Mouse (Mus musculus): Measurements from ENCODE around the gene Rps6ka2. TPM values are rescaled to one million over a fixed set of nuclear protein-coding genes. Genes with fewer than 3 reads are reported as not detected.

The Rps6ka2 gene
- polyA plus RNA-seq, 1 experiment from 2014 or later: 20.2 TPM

DNA sequence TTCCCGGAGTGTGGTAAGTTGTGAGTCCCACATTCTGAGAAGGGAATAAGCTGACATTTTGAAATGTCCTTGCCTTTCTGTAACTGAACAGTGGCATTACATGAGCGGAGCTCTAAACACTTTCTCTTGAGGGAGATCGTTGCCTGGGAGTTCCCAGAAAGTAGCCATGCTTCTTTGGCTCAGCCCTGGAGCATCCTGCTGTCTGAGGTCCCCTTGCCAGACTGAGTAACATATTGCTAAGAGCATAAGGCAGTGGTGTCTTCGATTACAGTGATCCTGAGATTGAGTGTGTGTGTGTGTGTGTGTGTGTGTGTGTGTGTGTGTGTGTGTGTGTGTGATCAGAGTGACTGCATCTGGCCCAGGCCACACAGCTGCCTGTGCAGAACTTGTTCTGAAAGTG, 61.4 kb downstream of the Rps6ka2 start:
- no peak overlapping the region for H3K4me3 ChIP-seq (ENCODE audit: low read depth, low read length)
- no peaks in the 10 kb centered on the region for H3K4me1 ChIP-seq (ENCODE audit: control insufficient read depth, insufficient read depth, low read length)
- H3K27me3 ChIP-seq (ENCODE audit: control insufficient read depth, insufficient read depth, low read length): no peaks in the 10 kb centered on the region
- 85% methylated on average over 4 of the region's 4 CpGs for WGBS
- no peaks in the 10 kb centered on the region for H3K36me3 ChIP-seq (ENCODE audit: control insufficient read depth, insufficient read depth, low read length)
- H3K9ac ChIP-seq (ENCODE audit: low read length): no peak overlapping the region
- no peak overlapping the region for H3K27ac ChIP-seq (ENCODE audit: low read depth, low read length)
- no peaks in the 10 kb centered on the region for H3K9me3 ChIP-seq (ENCODE audit: control insufficient read depth, low read length)
- ATAC-seq (ENCODE audit: low FRiP score): no peak
- H3K4me2 ChIP-seq: no peak overlapping the region
- no peak for DNase-seq (ENCODE audit: low spot score, missing footprints)

DNA sequence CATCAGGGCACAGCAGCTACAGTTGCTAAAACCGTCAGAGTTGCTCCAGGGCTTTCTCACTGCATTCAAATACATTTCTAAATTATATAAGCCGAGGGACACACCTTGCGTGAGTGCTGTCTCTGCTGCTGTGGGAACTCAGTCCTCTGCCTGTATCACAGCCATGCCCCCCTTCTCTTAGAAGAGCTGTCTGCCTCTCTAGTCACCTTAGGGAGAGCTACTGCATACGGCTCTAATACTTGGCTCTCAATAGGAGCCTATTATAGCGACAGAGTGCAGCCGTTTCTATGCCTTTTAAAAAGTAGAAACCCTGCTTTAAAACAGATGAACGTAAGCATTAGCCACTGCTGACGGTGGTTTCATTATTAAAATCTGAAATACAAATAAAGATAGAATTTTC, 61.9 kb downstream of the Rps6ka2 start:
- ATAC-seq (ENCODE audit: low FRiP score) (no peak), DNase-seq (ENCODE audit: low spot score, missing footprints) (no peak)
- Histone ChIP-seq H3K27ac (ENCODE audit: low read depth, low read length) (no peak overlapping the region), H3K9ac (ENCODE audit: low read length) (no peak overlapping the region), H3K4me2 (no peak overlapping the region), H3K4me3 (ENCODE audit: low read depth, low read length) (no peak overlapping the region), H3K27me3 (ENCODE audit: control insufficient read depth, insufficient read depth, low read length) (no peaks in the 10 kb centered on the region), H3K4me1 (ENCODE audit: control insufficient read depth, insufficient read depth, low read length) (no peaks in the 10 kb centered on the region), H3K9me3 (ENCODE audit: control insufficient read depth, low read length) (no peaks in the 10 kb centered on the region), H3K36me3 (ENCODE audit: control insufficient read depth, insufficient read depth, low read length) (no peaks in the 10 kb centered on the region)
- 85% methylated on average over 8 of the region's 8 CpGs for WGBS

DNA sequence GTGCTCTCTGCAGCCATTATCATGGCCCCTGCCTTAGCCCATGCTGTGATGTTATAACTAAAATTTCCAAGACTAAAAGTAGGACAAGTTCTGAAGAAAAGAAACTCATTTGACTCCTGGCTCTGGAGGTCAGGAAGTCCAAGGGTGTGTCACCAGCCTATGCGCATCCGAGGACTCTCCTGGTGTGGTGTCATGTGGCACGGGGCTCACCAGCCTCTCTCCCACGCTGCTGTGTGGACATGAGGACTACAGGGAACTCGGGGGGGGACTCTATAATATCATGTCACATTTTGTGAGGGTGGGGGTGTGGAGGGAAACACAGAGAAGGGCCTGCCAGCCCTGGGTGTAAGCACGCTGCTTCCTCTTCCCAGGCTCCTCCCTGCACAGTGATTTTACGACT, 62.5 kb downstream of the Rps6ka2 start:
- Histone ChIP-seq H3K9ac (ENCODE audit: low read length) (no peak overlapping the region), H3K4me1 (ENCODE audit: control insufficient read depth, insufficient read depth, low read length) (no peaks in the 10 kb centered on the region), H3K9me3 (ENCODE audit: control insufficient read depth, low read length) (no peaks in the 10 kb centered on the region), H3K36me3 (ENCODE audit: control insufficient read depth, insufficient read depth, low read length) (no peaks in the 10 kb centered on the region), H3K27me3 (ENCODE audit: control insufficient read depth, insufficient read depth, low read length) (no peaks in the 10 kb centered on the region), H3K4me2 (no peak overlapping the region), H3K27ac (ENCODE audit: low read depth, low read length) (no peak overlapping the region), H3K4me3 (ENCODE audit: low read depth, low read length) (no peak overlapping the region)
- no peak for DNase-seq (ENCODE audit: low spot score, missing footprints)
- no peak for ATAC-seq (ENCODE audit: low FRiP score)
- 70% methylated on average over 7 of the region's 7 CpGs for WGBS

DNA sequence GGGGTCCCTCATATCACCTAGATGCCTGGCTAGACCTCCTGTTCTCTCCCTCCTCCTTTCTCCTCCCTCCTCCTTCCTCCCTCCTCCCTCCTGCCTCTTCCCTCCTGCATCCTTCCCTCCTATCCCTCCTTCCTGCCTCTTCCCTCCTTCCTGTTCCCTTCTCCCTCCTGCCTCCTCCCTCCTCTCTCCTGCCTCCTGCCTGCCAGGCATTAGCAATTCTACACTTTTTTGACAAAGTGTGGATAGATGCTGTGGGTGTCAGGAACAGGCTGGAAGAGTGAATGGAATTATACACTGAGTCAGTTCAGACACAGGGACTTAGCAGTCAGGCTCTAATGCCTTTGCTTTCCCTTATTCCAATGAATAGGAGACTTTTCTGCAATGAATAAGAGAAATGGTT, 63.3 kb downstream of the Rps6ka2 start:
- Histone ChIP-seq H3K36me3 (ENCODE audit: control insufficient read depth, insufficient read depth, low read length) (no peaks in the 10 kb centered on the region), H3K4me3 (ENCODE audit: low read depth, low read length) (no peak overlapping the region), H3K4me2 (no peak overlapping the region), H3K9ac (ENCODE audit: low read length) (no peak overlapping the region), H3K27me3 (ENCODE audit: control insufficient read depth, insufficient read depth, low read length) (no peaks in the 10 kb centered on the region), H3K27ac (ENCODE audit: low read depth, low read length) (no peak overlapping the region), H3K4me1 (ENCODE audit: control insufficient read depth, insufficient read depth, low read length) (no peaks in the 10 kb centered on the region), H3K9me3 (ENCODE audit: control insufficient read depth, low read length) (no peaks in the 10 kb centered on the region)
- ATAC-seq (ENCODE audit: low FRiP score): no peak
- DNase-seq (ENCODE audit: low spot score, missing footprints): no peak

DNA sequence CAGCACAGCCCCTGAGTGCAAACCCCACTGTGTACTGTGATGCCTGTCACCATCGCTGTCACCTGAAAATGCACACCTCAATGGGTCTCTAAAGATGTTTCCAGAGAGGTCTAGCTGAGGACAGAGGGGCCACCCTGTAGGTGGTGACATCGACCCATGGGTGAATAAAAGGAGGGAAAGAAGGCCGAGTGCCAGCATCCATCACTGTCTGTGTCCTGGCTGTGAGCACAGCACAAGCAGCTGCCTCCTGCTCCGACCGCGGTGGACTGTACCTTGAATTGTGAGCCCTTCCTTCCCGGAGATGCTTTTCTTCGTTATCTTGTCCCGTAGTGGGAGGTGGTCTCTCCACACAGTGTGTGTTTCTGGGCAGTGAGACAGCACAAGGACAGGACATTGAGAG, 67.8 kb downstream of the Rps6ka2 start:
- H3K4me2 ChIP-seq: no peak overlapping the region
- 96% methylated on average over 9 of the region's 9 CpGs for WGBS
- H3K9me3 ChIP-seq (ENCODE audit: control insufficient read depth, low read length): no peaks in the 10 kb centered on the region
- ATAC-seq (ENCODE audit: low FRiP score) (no peak), DNase-seq (ENCODE audit: low spot score, missing footprints) (no peak)
- no peak overlapping the region for H3K27ac ChIP-seq (ENCODE audit: low read depth, low read length)
- no peak overlapping the region for H3K4me3 ChIP-seq (ENCODE audit: low read depth, low read length)
- no peak overlapping the region for H3K9ac ChIP-seq (ENCODE audit: low read length)
- H3K27me3 ChIP-seq (ENCODE audit: control insufficient read depth, insufficient read depth, low read length): no peaks in the 10 kb centered on the region
- H3K36me3 ChIP-seq (ENCODE audit: control insufficient read depth, insufficient read depth, low read length): no peaks in the 10 kb centered on the region
- no peaks in the 10 kb centered on the region for H3K4me1 ChIP-seq (ENCODE audit: control insufficient read depth, insufficient read depth, low read length)

DNA sequence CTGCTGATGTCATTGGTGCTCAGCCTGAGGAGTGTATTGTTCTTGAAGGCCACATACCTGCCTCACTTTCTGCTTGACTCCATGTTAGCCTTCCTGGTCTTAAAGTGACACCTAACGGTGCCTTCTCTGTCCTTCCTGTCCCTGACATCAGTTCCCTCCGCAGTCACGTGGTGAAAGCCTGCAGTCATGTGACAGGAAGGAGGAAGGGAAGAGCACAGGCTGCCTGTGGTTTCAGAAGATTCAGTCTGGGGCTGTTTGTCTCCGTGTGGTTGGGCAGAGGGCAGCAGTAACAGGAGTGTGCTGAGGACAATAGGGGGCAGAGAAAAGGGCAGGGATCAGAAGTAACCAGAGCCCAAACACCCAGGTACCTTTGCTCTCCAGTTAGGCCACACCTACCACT, 68.9 kb downstream of the Rps6ka2 start:
- H3K27me3 ChIP-seq (ENCODE audit: control insufficient read depth, insufficient read depth, low read length): no peaks in the 10 kb centered on the region
- no peaks in the 10 kb centered on the region for H3K9me3 ChIP-seq (ENCODE audit: control insufficient read depth, low read length)
- no peak overlapping the region for H3K4me3 ChIP-seq (ENCODE audit: low read depth, low read length)
- 77% methylated on average over 4 of the region's 4 CpGs for WGBS
- H3K4me2 ChIP-seq: no peak overlapping the region
- ATAC-seq (ENCODE audit: low FRiP score): no peak
- no peak for DNase-seq (ENCODE audit: low spot score, missing footprints)
- H3K9ac ChIP-seq (ENCODE audit: low read length): no peak overlapping the region
- H3K27ac ChIP-seq (ENCODE audit: low read depth, low read length): no peak overlapping the region
- no peaks in the 10 kb centered on the region for H3K4me1 ChIP-seq (ENCODE audit: control insufficient read depth, insufficient read depth, low read length)
- H3K36me3 ChIP-seq (ENCODE audit: control insufficient read depth, insufficient read depth, low read length): no peaks in the 10 kb centered on the region

DNA sequence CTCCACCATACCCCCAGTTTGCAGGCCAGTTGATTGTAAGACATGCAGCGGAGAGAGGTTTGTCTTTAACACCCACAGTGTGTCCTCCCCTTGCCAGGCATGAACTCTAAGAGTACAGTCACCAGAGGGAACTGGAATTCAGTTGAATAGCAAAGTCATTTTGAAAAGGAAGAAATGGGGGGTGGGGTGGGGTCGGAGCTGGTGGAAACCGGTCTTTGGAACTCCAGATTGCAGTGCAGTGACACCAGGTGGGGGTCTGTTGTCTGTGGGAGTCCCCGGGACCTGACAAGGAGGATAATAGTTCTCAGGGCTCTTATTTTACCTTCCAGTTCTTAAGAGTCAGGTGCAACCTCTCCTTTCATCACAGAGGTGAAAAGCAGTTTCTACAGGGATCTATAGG, 70.6 kb downstream of the Rps6ka2 start:
- no peak for DNase-seq (ENCODE audit: low spot score, missing footprints)
- Histone ChIP-seq H3K9me3 (ENCODE audit: control insufficient read depth, low read length) (no peaks in the 10 kb centered on the region), H3K4me2 (no peak overlapping the region), H3K4me3 (ENCODE audit: low read depth, low read length) (no peak overlapping the region), H3K27me3 (ENCODE audit: control insufficient read depth, insufficient read depth, low read length) (no peaks in the 10 kb centered on the region), H3K36me3 (ENCODE audit: control insufficient read depth, insufficient read depth, low read length) (no peaks in the 10 kb centered on the region), H3K9ac (ENCODE audit: low read length) (no peak overlapping the region), H3K4me1 (ENCODE audit: control insufficient read depth, insufficient read depth, low read length) (no peaks in the 10 kb centered on the region), H3K27ac (ENCODE audit: low read depth, low read length) (no peak overlapping the region)
- WGBS: 82% methylated on average over 4 of the region's 4 CpGs
- ATAC-seq (ENCODE audit: low FRiP score): no peak

DNA sequence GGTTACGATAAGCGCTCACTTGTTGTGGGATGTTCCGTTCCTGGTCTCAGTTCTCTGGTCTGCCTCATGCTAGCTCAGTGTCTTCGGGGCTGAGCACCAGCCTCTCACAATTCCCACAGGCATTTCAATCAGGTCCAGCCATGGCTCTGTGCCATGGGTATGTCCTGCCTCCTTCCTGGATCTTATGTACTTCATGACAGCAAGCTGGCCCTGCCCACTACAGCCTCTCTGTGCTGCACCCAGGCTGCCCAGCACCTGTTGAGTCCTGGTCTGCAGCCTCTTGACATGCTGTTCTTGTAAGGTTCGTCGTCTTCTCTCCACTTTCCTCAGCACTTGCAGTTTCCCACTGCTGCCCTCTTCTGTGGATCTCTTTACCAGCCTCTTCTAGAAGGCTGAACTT, 75.2 kb downstream of the Rps6ka2 start:
- Histone ChIP-seq H3K27me3 (ENCODE audit: control insufficient read depth, insufficient read depth, low read length) (no peaks in the 10 kb centered on the region), H3K27ac (ENCODE audit: low read depth, low read length) (no peak overlapping the region), H3K4me3 (ENCODE audit: low read depth, low read length) (no peak overlapping the region), H3K4me1 (ENCODE audit: control insufficient read depth, insufficient read depth, low read length) (no peaks in the 10 kb centered on the region), H3K4me2 (no peak overlapping the region), H3K9me3 (ENCODE audit: control insufficient read depth, low read length) (no peaks in the 10 kb centered on the region), H3K9ac (ENCODE audit: low read length) (no peak overlapping the region), H3K36me3 (ENCODE audit: control insufficient read depth, insufficient read depth, low read length) (0 out of 2 replicates have a peak, but pooled peaks cover 2% of the 10 kb centered on the region)
- no peak for ATAC-seq (ENCODE audit: low FRiP score)
- 94% methylated on average over 6 of the region's 6 CpGs for WGBS
- DNase-seq (ENCODE audit: low spot score, missing footprints): no peak

DNA sequence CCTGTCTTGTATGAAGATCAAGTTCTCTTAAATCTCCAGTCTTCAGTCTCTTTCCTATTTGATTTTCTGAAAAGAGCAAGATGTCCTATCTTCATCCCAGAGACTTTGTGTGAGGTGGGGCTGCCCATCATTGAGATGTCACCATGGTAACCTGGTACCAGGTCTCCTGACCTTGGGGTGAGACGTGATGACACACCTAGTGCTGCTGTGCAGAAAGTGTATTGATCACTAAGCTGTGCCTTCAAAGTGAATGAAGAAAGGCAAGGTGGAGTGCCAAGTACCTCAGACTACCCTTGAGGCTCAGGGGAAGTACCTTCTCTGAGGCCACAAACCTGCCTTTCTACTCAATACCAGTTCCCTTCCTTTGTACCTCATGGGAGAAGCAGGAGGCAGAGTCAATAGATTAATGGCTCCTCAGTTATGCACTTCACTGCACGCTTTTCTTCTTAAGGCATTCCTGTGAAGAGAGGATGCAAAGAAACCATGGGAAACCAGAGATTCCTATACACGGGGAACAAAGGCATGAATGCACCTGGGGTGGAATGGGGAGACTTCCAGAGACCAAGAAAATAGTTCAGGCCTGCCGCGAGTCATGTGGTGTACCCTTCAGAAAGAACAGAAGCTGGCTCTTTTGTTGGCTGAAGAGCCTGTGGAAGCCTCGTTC, 77.1 kb downstream of the Rps6ka2 start:
- H3K4me1 ChIP-seq (ENCODE audit: control insufficient read depth, insufficient read depth, low read length): no peaks in the 10 kb centered on the region
- no peak for ATAC-seq (ENCODE audit: low FRiP score)
- 61% methylated on average over 6 of the region's 6 CpGs for WGBS

More for the DNA sequence above, 77.1 kb downstream of the Rps6ka2 start:
- Histone ChIP-seq H3K27me3 (ENCODE audit: control insufficient read depth, insufficient read depth, low read length) (no peaks in the 10 kb centered on the region), H3K4me3 (ENCODE audit: low read depth, low read length) (no peak overlapping the region), H3K27ac (ENCODE audit: low read depth, low read length) (no peak overlapping the region), H3K4me2 (no peak overlapping the region), H3K9ac (ENCODE audit: low read length) (no peak overlapping the region), H3K9me3 (ENCODE audit: control insufficient read depth, low read length) (no peaks in the 10 kb centered on the region), H3K36me3 (ENCODE audit: control insufficient read depth, insufficient read depth, low read length) (0 out of 2 replicates have a peak, but pooled peaks cover 2% of the 10 kb centered on the region)
- no peak for DNase-seq (ENCODE audit: low spot score, missing footprints)
